Mouse (Mus musculus): ENCODE measurements at regions not wholly inside any gene's neighbourhood (a gene's known extent, or its start where the extent isn't known, plus 50 kb on each side); places are given as distances from the start of the nearest gene placed in this dataset.

DNA sequence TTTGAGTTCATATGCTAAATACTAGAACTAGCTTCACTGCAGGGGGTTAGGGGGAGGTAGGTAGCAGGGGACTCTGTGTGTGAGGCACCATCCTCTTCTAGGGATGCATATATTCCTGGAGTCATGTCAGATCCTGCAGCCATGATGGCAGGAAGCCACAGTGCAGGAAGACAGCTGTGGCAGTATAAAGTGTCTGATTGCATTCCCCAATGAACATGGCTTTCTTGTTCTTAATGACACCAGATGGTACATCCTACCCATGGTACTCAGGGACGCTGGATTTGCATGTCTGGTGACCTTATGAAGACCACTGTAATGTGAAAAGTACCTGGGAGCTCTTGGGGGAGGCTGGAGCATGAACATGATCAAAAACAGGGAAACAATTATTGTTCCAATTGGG is 1380.5 kb upstream of the Map3k7 start:
- 0 out of 2 replicates have a peak, but pooled peaks have one; percentile 24 for ATAC-seq (ENCODE audit: low FRiP score)
- WGBS: 41% methylated on average over 1 of the region's 1 CpGs

DNA sequence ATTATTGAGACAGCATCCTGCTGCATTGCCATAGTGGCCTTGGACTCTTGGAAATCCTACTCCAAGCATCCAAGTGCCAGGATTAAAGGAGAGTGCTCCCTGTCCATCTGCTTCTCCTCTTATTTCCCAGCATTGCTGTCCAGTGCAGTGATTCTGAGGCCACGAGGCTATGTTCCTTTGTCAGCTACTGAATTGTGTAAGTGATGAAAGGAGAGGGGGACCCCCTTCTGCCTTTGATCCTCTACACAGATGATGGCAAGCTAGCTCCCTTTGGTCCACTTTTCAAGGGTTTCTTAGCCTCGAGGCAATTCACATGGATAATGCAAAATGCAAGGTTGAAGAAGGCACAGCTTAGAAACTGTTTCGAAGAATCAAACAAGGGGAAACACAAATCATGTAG is 1355.0 kb upstream of the Map3k7 start:
- H3K27me3 ChIP-seq (replicated peaks): no peaks in the 10 kb centered on the region
- no peak overlapping the region for H3K9ac ChIP-seq (replicated peaks)
- 18% methylated on average over 3 of the region's 3 CpGs for WGBS
- no peak overlapping the region for H3K4me2 ChIP-seq
- no peaks in the 10 kb centered on the region for H3K9me3 ChIP-seq (replicated peaks)
- 0 out of 2 replicates have a peak, but pooled peaks cover 2% of the 10 kb centered on the region for H3K4me1 ChIP-seq
- H3K27ac ChIP-seq (replicated peaks): no peak overlapping the region
- ATAC-seq (ENCODE audit: low FRiP score): no peak
- no peak overlapping the region for H3K4me3 ChIP-seq (replicated peaks)
- H3K36me3 ChIP-seq: no peaks in the 10 kb centered on the region

More for the DNA sequence above, 1380.5 kb upstream of the Map3k7 start:
- H3K36me3 ChIP-seq: no peaks in the 10 kb centered on the region
- no peak overlapping the region for H3K4me3 ChIP-seq (replicated peaks)
- no peaks in the 10 kb centered on the region for H3K27me3 ChIP-seq (replicated peaks)
- no peaks in the 10 kb centered on the region for H3K4me1 ChIP-seq
- H3K4me2 ChIP-seq: no peak overlapping the region
- no peaks in the 10 kb centered on the region for H3K9me3 ChIP-seq (replicated peaks)
- H3K27ac ChIP-seq (replicated peaks): no peak overlapping the region
- no peak overlapping the region for H3K9ac ChIP-seq (replicated peaks)

- H3K27ac ChIP-seq (replicated peaks): no peak overlapping the region
- ATAC-seq (ENCODE audit: low FRiP score): no peak
Measured at GRCm38 (mm10) chr4:30609795-30610194, 1354.1 kb upstream of the Map3k7 start.

GRCm38 (mm10) chr4:30610454-30610853 is 1353.4 kb upstream of the Map3k7 start:
- H3K4me2 ChIP-seq: no peak overlapping the region
- no peak overlapping the region for H3K4me3 ChIP-seq (replicated peaks)
- no peaks in the 10 kb centered on the region for H3K27me3 ChIP-seq (replicated peaks)
- no peak overlapping the region for H3K9ac ChIP-seq (replicated peaks)
- no peak for ATAC-seq (ENCODE audit: low FRiP score)
- H3K27ac ChIP-seq (replicated peaks): no peak overlapping the region
- WGBS: 92% methylated on average over 3 of the region's 3 CpGs
- H3K4me1 ChIP-seq: 0 out of 2 replicates have a peak, but pooled peaks cover 2% of the 10 kb centered on the region
- no peaks in the 10 kb centered on the region for H3K9me3 ChIP-seq (replicated peaks)
- H3K36me3 ChIP-seq: no peaks in the 10 kb centered on the region

More at GRCm38 (mm10) chr4:30609795-30610194, 1354.1 kb upstream of the Map3k7 start:
- no peak overlapping the region for H3K4me2 ChIP-seq
- no peaks in the 10 kb centered on the region for H3K9me3 ChIP-seq (replicated peaks)
- H3K4me1 ChIP-seq: 0 out of 2 replicates have a peak, but pooled peaks cover 2% of the 10 kb centered on the region
- no peak overlapping the region for H3K4me3 ChIP-seq (replicated peaks)
- no peak overlapping the region for H3K9ac ChIP-seq (replicated peaks)
- H3K27me3 ChIP-seq (replicated peaks): no peaks in the 10 kb centered on the region
- H3K36me3 ChIP-seq: no peaks in the 10 kb centered on the region

Data from neural tube, embryonic 15.5 days (tissue).